Mouse (Mus musculus): ENCODE data around the gene Slc15a5. TPM values are rescaled to one million over a fixed set of nuclear protein-coding genes. Genes with fewer than 3 reads are reported as not detected.
"Not testable (repeated sequence)": the region's sequence is repeated elsewhere in the genome, so short reads cannot be mapped to it uniquely, and the experiment has no call there.

The Slc15a5 gene
- total RNA-seq (2021), result not detected

GRCm38 (mm10) chr6:138079816-138080215 is at the start of gene Slc15a5:
TSS of gene Slc15a5 (minus strand) at chr6:138079916.
- no peak for DNase-seq
- intact Hi-C loops (cut with DNase I), result no loop called here

GRCm38 (mm10) chr6:138128392-138129335 is 48.9 kb upstream of the Slc15a5 start:
- DNase-seq, result no peak
- intact Hi-C loops (cut with DNase I), result no loop called here

- peak; percentile 7 for DNase-seq
- intact Hi-C loops (cut with DNase I), result no loop called here
These were observed 37.8 kb upstream of the Slc15a5 start for GRCm38 (mm10) chr6:138117496-138117895.

GRCm38 (mm10) chr6:138104559-138104958 is 24.8 kb upstream of the Slc15a5 start:
- intact Hi-C loops (cut with DNase I), result no loop called here
- no peak for DNase-seq

GRCm38 (mm10) chr6:138102940-138103339 is 23.2 kb upstream of the Slc15a5 start:
- intact Hi-C loops (cut with DNase I), result no loop called here
- no peak for DNase-seq

- DNase-seq, result no peak
These were observed 22.1 kb upstream of the Slc15a5 start for GRCm38 (mm10) chr6:138101843-138102242.

GRCm38 (mm10) chr6:138099646-138100045 is 19.9 kb upstream of the Slc15a5 start:
- intact Hi-C loops (cut with DNase I), result no loop called here
- no peak for DNase-seq

More at GRCm38 (mm10) chr6:138101843-138102242, 22.1 kb upstream of the Slc15a5 start:
- intact Hi-C loops (cut with DNase I), result no loop called here

GRCm38 (mm10) chr6:138095060-138095459 is 15.3 kb upstream of the Slc15a5 start:
- intact Hi-C loops (cut with DNase I), result no loop called here
- DNase-seq, result no peak

GRCm38 (mm10) chr6:138092432-138092831 is 12.7 kb upstream of the Slc15a5 start:
- intact Hi-C loops (cut with DNase I), result no loop called here
- DNase-seq, result no peak

GRCm38 (mm10) chr6:138089084-138089483 is 9.4 kb upstream of the Slc15a5 start:
- intact Hi-C loops (cut with DNase I), result no loop called here
- DNase-seq, result no peak

GRCm38 (mm10) chr6:138086421-138086820 is 6.7 kb upstream of the Slc15a5 start:
- DNase-seq; intact Hi-C loops (cut with DNase I): not testable (repeated sequence)

- intact Hi-C loops (cut with DNase I), result no loop called here
- no peak for DNase-seq
These were observed 1.2 kb upstream of the Slc15a5 start for GRCm38 (mm10) chr6:138080778-138081549.

- DNase-seq, result no peak
- intact Hi-C loops (cut with DNase I), result no loop called here
These were observed 1.9 kb downstream of the Slc15a5 start for GRCm38 (mm10) chr6:138077681-138078439.

- intact Hi-C loops (cut with DNase I), result no loop called here
- no peak for DNase-seq
These were observed 4.0 kb downstream of the Slc15a5 start for GRCm38 (mm10) chr6:138075723-138076122.

- DNase-seq, result no peak
- intact Hi-C loops (cut with DNase I), result no loop called here
These were observed 6.2 kb downstream of the Slc15a5 start for GRCm38 (mm10) chr6:138073540-138073939.

GRCm38 (mm10) chr6:138072963-138073339 is 6.8 kb downstream of the Slc15a5 start:
- intact Hi-C loops (cut with DNase I), result no loop called here
- DNase-seq, result no peak

- DNase-seq, result no peak
- intact Hi-C loops (cut with DNase I), result no loop called here
These were observed 7.4 kb downstream of the Slc15a5 start for GRCm38 (mm10) chr6:138072110-138072962.

GRCm38 (mm10) chr6:138071505-138072107 is 8.1 kb downstream of the Slc15a5 start:
- intact Hi-C loops (cut with DNase I), result no loop called here
- no peak for DNase-seq

GRCm38 (mm10) chr6:138070720-138071504 is 8.8 kb downstream of the Slc15a5 start:
- no peak for DNase-seq
- intact Hi-C loops (cut with DNase I), result no loop called here

Measured in left cerebral cortex, postnatal 4 days (tissue).